Mouse (Mus musculus): ENCODE measurements around the gene Htr7. TPM values are rescaled to one million over a fixed set of nuclear protein-coding genes. Genes with fewer than 3 reads are reported as not detected.

Htr7 gene
- polyA plus RNA-seq, 1 experiment from 2014 or later = 0.60 TPM

DNA sequence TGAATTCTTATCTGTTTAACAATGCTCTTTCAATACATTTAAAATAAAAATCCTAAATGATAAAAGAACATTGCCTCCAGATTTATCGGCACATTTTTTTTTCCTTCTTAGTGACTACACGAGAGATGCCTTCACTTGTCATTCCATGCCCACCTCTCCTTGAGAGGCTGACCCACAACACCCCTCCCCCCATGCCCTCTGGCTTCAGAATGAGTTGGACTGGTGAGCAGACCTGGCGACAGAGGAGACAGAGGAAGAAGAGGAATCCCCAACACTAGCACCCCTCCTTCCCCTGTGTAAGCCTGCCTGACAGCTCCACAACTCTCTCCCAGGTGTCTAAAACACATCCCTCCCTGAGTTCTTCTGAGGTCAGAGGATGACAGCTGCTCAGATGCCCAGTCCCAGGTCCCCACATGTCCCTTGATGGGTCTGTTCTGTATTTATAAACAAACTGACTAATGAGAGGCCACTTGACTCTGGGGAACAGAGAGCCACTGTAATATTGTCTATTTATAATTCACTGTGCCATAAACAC lies 132.3 kb downstream of the Htr7 start:
- Histone ChIP-seq H3K36me3 (replicated peaks) (no peaks in the 10 kb centered on the region), H3K9me3 (no peaks in the 10 kb centered on the region), H3K27ac (no peak overlapping the region), H3K4me3 (replicated peaks) (no peak overlapping the region), H3K27me3 (no peaks in the 10 kb centered on the region), H3K9ac (no peak overlapping the region), H3K4me2 (no peak overlapping the region), H3K4me1 (no peaks in the 10 kb centered on the region)
- WGBS = 67% methylated on average over 3 of the region's 3 CpGs
- ATAC-seq (ENCODE audit: low FRiP score) = no peak

DNA sequence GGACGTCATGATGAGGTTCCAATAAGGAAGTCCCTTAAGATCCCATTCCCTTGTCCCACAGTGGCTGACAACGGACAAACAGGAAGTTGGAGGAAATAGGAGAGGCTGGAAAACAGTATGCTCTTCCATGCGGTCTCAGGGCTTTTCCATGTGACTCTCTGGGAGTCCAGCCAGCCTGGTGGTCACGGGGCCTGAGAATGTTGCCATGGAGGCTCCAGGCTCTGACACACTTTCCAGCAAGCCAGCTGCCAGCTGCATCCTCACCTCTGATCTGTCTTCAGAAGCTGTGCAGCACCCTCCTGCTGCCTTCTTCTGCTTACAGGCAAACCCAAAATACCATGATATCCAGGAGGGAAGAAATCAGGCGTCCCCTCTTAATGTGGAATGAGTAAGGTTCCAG lies 132.9 kb downstream of the Htr7 start:
- no peak overlapping the region for H3K9ac ChIP-seq
- no peak overlapping the region for H3K4me2 ChIP-seq
- H3K27me3 ChIP-seq = no peaks in the 10 kb centered on the region
- no peak overlapping the region for H3K4me3 ChIP-seq (replicated peaks)
- no peaks in the 10 kb centered on the region for H3K4me1 ChIP-seq
- H3K36me3 ChIP-seq (replicated peaks) = no peaks in the 10 kb centered on the region
- 75% methylated on average over 5 of the region's 5 CpGs for WGBS
- no peak overlapping the region for H3K27ac ChIP-seq
- H3K9me3 ChIP-seq = no peaks in the 10 kb centered on the region
- ATAC-seq (ENCODE audit: low FRiP score) = no peak

Other genes with a start within 250 kb of the Htr7 start
- gene Rpp30, start 26.2 kb upstream of the Htr7 start, polyA plus RNA-seq (2016; fragmentation: Nextera tagmentation; extraction: Ambion mirVana) = 108 and 109 TPM in 2 replicates
- gene Ankrd1, start 62.6 kb upstream of the Htr7 start, polyA plus RNA-seq (2016; fragmentation: Nextera tagmentation; extraction: Ambion mirVana) = 0.10 TPM in 1 of 2 replicates, not detected in the other

All from forebrain, embryonic 12.5 days (tissue).